Mouse (Mus musculus): ENCODE results near the gene Ugt1a6b.

Ugt1a6b gene

DNA sequence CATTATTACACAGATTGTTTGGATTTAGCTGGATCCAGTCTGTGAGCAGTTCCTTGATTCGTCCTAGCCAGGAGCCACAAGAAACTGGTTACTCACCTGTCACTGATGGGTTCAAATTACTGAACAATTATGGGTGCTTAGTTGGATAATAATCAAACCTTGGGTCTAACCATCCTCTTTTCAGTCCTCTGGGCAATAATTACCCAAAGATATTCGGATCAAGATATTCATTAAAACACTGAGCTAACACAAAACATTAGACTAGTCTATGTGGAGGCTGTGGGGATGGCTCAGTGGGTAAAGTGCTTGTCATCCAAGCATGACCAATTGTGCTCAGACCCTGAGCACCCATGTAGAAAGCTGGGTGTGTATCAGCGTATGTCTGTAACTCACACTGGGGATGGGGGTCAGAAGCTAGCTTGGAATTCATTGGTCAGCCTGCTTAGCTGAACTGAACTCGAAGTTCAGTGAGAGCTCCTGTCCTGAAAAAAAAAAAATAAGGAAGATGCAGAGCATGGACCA, 132.9 kb downstream of the Ugt1a6b start:
- no peak for DNase-seq (ENCODE audit: extremely low read depth, low read depth, low spot score)

- DNase-seq (ENCODE audit: extremely low read depth, low read depth, low spot score): no peak
Measured at GRCm38 (mm10) chr1:88237311-88237710, 134.3 kb downstream of the Ugt1a6b start.

DNA sequence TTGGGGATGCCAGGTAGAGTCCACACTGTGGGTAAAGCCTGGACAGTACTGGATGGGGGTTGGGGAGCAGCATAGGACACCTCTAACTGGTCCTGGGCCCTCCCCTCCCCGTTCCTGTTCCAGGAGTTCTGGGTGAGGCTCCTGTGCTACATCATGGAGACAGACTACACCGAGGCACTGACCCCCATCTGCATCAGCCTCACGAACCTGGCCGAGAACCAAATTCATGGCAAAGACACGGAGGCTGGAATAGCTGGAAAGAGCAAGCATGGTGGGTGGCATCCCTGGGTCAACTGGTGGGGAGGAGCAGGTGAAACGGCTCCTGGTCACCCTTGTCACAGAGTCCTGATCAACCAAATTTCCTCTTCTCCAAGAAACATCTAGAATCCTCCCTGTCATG, 135.7 kb downstream of the Ugt1a6b start:
- DNase-seq (ENCODE audit: extremely low read depth, low read depth, low spot score): no peak

GRCm38 (mm10) chr1:88240072-88240471, 137.0 kb downstream of the Ugt1a6b start:
- DNase-seq (ENCODE audit: extremely low read depth, low read depth, low spot score): no peak

DNA sequence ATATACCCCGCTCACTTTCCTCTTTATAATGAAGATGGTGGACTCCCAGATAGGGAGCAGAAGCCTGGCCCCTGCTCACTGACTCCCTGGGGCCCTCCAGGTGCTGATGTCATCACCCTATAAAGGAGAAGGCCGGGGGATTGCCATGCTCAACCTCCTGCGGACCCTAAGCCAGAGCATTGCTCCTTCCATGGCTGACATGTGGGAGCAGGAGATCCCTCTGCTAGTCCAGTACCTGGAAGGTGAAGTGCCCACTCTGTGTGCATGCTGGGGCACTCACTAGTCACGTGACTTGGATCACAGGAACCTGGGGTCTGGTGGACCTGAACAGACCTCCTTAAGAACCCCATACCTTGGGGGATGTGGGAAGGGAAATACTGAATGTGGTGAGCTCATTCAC, 137.5 kb downstream of the Ugt1a6b start:
- DNase-seq (ENCODE audit: extremely low read depth, low read depth, low spot score): no peak

DNA sequence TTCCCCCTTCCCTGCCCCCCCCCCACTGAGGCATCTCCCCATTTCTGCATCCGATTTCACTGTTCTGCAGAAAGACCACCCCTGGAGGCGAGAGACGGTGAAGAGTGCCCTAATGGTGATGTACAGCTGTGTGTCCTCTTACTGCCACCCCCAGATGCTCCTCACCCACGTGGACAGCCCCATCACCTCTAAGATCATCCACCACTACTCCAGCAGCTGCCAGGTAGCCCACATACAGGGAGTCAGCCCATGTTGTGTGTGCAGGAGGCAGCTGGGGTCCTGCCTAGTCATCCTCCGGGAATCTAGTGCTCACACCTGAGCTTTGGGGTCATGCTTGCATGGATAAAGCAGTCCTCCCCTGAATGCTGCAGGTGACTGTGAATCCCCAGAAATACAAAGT, 140.8 kb downstream of the Ugt1a6b start:
- no peak for DNase-seq (ENCODE audit: extremely low read depth, low read depth, low spot score)

- DNase-seq (ENCODE audit: extremely low read depth, low read depth, low spot score): no peak
Measured at GRCm38 (mm10) chr1:88245881-88246280, 142.8 kb downstream of the Ugt1a6b start.

GRCm38 (mm10) chr1:88246386-88246785, 143.3 kb downstream of the Ugt1a6b start:
- no peak for DNase-seq (ENCODE audit: extremely low read depth, low read depth, low spot score)

DNA sequence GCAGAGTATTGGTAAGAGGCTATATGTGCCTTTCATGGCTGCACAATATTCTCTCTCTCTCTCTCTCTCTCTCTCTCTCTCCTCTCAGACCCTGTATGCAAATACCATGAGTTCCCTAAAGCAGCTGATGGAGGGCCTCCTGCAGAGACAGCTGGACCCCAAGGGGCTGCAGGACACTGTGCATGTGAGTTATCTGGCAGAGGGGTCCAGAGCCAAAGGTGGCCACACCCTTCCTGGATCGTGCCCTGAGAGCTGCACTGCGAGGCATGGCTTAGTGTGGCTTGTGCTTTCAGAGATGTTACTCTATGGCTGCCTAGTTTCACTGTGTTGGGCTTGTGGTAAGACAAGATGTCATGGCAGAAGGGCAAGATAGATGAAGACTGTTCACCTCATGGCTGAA, 144.6 kb downstream of the Ugt1a6b start:
- DNase-seq (ENCODE audit: extremely low read depth, low read depth, low spot score): no peak

DNA sequence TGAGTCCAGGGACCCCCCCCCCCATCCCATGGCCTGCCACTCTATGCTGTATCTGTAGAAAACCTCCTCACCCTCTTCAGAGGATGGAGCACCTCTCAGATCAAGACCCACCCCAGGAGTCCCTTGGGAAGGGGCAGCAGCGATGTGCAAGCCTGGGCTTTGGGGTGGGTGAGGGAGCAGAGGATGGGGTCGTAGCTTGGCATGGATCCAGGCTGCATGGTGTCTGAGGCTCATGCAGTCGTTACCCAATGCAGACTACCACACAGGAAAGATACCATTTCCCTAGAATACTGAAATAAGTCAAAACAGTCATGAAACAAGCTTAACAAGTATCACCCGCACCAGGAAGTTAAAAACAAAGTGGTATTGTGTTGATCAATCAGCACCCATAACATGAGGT, 145.6 kb downstream of the Ugt1a6b start:
- no peak for DNase-seq (ENCODE audit: extremely low read depth, low read depth, low spot score)

DNA sequence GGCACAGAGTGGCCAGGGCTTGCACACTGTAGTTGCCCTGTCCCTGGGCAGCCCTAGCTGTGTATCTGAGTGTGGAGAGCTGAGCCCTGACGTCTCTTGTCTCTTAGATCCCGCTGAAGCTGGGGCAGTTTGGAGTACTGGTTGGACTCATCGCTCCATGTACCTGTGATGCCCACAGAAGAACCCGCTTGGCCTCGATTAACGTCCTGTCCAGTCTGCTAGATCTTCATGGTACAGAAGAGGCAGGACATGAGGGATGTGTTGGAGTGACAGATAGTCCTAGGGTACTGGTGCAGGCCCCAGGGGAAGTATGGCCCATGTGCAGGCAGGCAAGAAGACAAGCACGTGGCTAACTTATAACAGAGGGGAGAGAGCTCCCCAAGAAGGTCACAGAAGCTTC, 146.5 kb downstream of the Ugt1a6b start:
- DNase-seq (ENCODE audit: extremely low read depth, low read depth, low spot score): no peak

DNA sequence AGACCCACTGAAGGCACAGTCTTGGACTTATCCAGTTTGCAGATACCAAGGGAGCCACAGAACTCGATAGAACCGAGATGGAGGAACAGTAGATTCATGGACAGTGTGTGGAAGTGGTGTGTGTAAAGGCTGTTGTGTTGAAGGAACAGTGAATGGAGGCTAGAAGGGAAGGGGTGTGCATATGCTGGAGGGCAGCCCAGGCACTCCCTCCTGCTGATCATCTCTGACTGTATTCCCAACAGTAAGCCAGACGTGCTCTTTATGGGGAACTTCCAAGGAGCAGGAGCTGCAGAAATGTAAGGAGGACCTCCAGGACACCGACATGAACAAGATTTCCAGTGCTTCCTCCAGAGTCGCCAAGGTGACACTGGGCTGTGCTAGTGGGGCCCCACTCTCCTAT, 147.0 kb downstream of the Ugt1a6b start:
- DNase-seq (ENCODE audit: extremely low read depth, low read depth, low spot score): no peak

DNA sequence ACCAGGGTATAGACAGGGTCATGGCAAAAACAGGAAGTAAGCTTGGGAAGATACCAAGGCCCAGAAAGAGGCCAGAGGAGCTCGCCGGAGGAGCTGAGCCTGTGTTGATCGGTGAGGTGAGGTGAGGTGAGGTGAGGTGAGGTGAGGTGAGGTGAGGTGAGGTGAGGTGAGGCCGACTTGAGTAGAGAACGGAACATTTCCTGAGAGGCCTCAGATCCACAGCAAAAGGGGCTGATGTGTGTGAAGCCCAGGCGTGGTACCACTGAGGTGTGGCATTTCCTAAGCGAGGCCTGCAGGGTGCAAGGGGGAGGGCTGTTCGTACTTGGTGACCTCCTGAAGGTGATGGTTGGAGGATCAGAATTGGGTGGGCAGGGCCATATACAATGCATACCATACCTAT, 150.1 kb downstream of the Ugt1a6b start:
- DNase-seq (ENCODE audit: extremely low read depth, low read depth, low spot score): no peak

DNA sequence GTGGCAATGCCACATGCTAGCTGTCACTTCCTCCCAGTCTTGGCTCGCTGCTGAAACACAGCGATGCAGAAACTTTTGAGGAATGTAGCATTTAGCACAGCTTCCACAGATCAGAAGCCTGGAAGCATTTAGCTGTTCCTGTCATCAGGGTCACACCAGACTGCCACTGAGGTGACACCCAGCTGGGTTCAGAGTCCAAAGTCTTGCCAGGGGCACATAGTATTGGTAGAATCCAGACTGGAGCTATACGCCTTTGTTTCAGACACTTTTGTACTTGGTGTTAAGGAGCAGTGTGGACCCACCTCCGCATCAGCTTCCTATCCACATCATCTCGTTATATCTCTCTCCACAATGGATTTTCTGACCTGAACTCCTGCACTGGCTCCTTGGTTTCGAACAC, 150.5 kb downstream of the Ugt1a6b start:
- DNase-seq (ENCODE audit: extremely low read depth, low read depth, low spot score): no peak

DNA sequence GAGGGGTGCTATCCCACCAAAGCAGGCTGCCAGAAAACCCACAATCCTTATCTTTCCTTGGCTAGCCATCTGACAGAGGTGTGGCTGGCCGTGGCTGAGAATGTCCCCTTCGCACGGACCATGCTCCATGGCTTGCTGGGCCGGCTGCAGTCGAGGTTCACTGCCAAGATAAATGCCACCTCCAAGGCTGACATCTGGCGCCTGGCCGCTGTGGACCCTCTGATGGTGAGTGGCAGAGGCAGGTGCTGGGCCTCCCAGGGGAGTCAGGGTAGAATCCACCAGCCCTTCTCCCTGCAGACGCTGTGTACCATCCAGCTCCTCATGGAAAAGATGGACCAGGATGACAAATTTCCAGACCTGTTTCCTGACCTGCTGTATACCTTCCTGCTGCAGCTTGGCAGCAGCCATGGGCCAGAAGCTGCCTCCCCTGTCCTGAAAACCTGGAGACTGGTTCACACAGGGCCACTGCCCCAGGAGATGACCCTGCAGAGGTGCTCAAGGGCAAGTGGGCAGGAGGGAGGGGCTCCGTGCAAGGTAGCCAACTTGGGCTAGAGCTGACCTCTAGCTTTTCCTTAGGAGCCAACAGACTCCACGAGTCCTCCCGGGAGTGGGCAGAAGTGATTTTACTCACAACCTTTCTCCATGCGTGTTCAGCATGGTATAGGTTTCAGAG, 151.9 kb downstream of the Ugt1a6b start:
- no peak for DNase-seq (ENCODE audit: extremely low read depth, low read depth, low spot score)

DNA sequence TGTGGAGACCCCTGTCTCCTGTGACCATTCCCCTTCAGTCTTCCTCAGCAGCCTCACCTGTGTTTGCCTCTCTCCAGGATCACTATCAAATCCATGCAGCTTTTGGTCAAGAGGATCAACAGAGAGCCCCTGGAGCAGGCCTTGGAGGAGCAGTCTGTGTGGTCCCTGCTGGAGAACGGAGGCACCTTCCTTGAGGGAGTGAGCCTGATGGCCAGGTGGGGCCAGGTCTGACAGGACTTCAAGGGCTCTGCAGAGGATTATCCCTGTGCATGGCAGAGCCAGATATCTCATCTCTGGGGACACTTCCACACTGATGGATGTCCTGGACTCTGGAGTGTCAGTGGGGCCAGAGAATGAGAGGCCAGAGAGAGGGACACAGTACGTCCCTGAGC, 152.4 kb downstream of the Ugt1a6b start:
- no peak for DNase-seq (ENCODE audit: extremely low read depth, low read depth, low spot score)

DNA sequence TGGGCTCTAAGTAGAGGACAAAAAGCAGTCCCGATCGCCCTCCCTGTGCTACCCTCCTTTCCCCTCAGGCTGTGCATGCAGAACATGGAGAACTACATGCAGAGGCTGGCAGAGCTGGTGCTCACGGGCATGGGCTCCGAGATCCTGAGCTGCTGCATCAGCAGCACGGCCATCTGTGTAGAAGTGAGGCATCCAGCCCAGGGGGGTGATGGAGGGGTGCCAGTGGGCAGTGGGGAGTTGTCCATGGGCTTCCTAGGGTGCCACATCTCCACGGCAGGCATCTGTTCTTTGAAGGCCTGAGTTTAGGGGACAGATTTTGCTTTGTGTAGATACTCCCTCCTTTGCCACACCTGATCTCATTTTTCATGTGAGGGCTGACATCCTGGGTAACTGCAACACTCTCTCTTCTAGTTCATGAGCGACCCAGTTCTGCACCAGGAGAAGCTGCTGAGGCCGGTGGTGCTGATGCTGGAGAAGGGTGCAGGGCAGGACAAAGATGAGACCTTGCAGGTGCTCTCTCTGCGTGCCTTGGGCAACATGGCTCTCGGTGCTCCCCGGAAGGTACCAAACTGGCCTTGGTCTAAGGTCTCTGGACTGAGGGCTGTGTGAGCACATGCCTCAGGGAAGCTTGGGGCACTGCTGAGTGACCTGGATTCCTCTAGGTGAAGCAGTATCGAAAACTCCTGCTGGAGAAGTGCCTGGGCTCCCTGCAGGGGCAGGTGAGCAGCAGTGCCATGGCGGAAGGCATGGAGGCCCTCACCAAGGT, 153.1 kb downstream of the Ugt1a6b start:
- no peak for DNase-seq (ENCODE audit: extremely low read depth, low read depth, low spot score)

DNA sequence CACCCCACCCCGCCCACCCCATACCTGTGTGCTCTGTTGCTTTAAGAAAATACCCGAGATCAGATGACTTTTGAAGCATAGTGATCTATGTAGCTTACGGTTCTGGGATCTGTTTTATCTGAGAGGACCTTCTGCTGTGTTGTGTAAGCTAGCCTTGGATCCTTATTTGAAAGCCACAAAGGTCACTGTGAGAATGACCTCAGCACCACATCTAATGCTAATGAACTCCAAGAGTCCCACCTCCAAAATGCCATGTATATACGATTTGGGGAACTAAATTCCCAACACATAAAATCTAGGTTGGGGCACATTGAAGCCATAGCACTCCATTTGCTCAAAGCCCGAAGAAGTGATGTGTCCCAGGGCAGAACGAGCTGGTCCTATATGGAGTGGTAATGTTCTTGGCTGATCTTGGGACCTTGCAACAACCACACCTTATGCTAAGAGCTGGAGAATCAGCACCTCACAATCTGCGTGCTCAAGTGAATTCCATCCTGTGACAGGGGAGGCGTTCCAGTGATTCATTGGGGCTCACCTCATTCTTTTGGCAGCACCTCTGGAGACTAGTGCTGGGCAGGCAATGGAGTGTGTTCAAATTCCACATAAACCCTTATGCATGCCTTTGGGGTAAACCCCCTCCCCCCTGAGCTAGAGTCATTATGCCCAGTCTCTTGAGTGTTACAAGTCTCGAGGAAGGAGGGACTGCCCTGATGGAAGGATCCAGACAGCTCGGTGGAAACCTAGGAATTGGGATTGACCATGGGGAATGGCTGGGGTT, 154.0 kb downstream of the Ugt1a6b start:
- DNase-seq (ENCODE audit: extremely low read depth, low read depth, low spot score): no peak

DNA sequence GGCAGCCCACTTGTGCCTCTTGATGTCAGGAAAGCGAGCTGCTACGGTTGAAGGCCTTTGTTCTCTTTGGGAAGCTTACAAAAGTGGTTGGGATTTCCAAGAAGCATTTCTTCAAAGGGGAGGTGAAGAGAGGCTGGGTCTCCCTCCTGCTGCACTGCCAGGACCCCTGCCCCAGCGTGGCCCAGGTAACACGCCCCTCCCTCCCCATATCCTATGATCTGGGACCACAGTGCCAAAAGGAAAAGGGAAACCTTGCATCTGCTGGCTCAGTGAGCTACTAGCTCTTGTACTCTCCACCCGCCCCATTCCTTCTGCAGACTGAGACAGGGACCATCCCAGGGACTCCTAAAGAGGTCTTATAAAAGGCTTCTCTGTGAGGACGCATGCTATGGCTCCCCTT, 154.6 kb downstream of the Ugt1a6b start:
- DNase-seq (ENCODE audit: extremely low read depth, low read depth, low spot score): no peak

DNA sequence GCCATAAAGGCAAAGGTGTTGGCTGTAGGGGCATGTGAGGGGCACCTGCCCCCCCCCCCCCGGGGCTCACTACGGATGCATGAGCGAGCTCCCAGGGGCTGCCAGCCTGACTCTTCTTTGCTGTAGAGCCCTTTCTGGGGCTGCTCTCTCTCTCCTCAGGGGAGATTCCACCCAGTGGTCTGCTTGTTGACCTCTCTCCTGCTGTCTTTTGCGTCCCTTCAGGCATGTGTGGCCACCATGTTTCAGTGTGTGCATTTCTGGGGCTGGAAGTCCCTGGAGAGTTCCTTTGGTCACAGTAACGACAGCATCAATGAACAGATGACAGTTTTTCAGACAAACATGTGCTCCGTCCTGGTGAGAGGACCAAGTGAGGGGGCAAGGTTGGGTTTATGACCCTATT, 155.3 kb downstream of the Ugt1a6b start:
- DNase-seq (ENCODE audit: extremely low read depth, low read depth, low spot score): no peak

DNA sequence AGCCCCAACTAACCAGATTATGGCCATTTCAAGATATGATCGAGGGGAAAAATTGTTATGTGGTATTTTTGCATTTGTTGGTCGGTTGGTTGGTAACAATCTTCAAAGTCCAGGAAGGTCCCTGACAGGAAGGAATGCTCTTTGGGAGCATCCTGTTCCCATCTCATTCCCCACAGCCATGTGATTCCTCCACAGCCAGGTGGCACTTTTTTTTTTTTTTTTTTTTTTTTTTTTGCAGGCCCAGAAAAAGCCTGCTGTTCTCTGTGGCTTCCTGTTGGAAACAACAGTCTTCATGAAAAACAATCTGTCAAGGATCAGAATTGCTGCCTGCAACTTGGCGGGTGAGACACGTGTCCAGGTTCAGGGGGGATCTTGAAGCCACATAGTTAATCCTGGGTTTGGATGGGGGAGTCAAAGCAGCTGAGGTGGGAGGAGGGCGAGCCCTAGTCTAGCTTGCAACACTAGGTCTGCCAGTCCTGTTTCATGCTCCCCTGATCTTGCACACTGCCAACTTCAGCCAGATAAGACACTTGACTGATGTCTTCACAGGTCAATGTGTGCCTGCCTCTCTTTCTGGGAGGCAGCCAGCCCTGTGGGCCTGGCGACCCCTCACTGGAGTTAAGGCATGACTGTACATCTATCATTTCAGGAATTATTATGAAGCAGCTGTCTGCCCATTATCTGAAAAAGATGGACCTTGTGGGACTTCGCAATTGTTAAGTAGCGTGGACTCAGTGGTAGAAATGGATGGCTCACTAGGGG, 156.0 kb downstream of the Ugt1a6b start:
- no peak for DNase-seq (ENCODE audit: extremely low read depth, low read depth, low spot score)

All from fat pad, adult 2 months (tissue).